Mouse (Mus musculus) midbrain, embryonic 11.5 days (tissue): Measurements from ENCODE around the gene Tmc3. TPM values are rescaled to one million over a fixed set of nuclear protein-coding genes. Genes with fewer than 3 reads are reported as not detected.

Source experiments
- ATAC-seq: fragments of 200-750 bp; cut with Nextera tagmentation; 2 replicates; pipeline ENCODE4 v1.8.0; 2017; ENCODE audit warnings: moderate TSS enrichment, moderate library complexity; ENCODE audit not compliant: low FRiP score
- DNase-seq: peaks from one replicate; pipeline ENCODE4 v3.0.0; 2015; ENCODE audit warnings: low spot score; ENCODE audit errors: missing footprints
- H3K27ac ChIP-seq: fragments of 300-500 bp; sonication (generic); 2 replicates; pipeline ENCODE4 v1.5.1; 2014; ENCODE audit warnings: low read depth, low read length
- H3K27me3 ChIP-seq: fragments of 300-500 bp; sonication (generic); 2 replicates; pipeline ENCODE4 v1.6.1; 2014; ENCODE audit warnings: mild to moderate bottlenecking, low read length, moderate library complexity, mixed read lengths; ENCODE audit not compliant: control insufficient read depth, insufficient read depth
- H3K36me3 ChIP-seq: fragments of 300-500 bp; sonication (generic); 2 replicates; pipeline ENCODE4 v1.6.1; 2014; ENCODE audit warnings: mild to moderate bottlenecking, low read length, moderate library complexity, mixed read lengths; ENCODE audit not compliant: control insufficient read depth, insufficient read depth
- H3K4me1 ChIP-seq: fragments of 300-500 bp; sonication (generic); 2 replicates; pipeline ENCODE4 v1.6.1; 2014; ENCODE audit warnings: low read length; ENCODE audit not compliant: control insufficient read depth, insufficient read depth
- H3K4me2 ChIP-seq: fragments of 300-500 bp; sonication (generic); 2 replicates; pipeline ENCODE4 v1.6.1; 2014; ENCODE audit warnings: mild to moderate bottlenecking, moderate library complexity
- H3K4me3 ChIP-seq: fragments of 300-500 bp; sonication (generic); 2 replicates; pipeline ENCODE4 v1.5.1; 2014; ENCODE audit warnings: low read depth, low read length
- H3K9ac ChIP-seq: fragments of 300-500 bp; sonication (generic); 2 replicates; pipeline ENCODE4 v1.6.1; 2014; ENCODE audit warnings: low read length
- H3K9me3 ChIP-seq: fragments of 300-500 bp; sonication (generic); 2 replicates; pipeline ENCODE4 v1.6.1; 2016; ENCODE audit warnings: low read length; ENCODE audit not compliant: control insufficient read depth
- WGBS: fragments of 180-500 bp; shearing (Covaris S2); extraction: QIAGEN DNeasy Blood & Tissue Kit; methylation state at CpG from one replicate; pipeline ENCODE4 v1.1.7; 2014; 5-methylcytosine and 5-hydroxymethylcytosine counted together
- polyA plus RNA-seq: library from polyadenylated mRNA; unstranded; fragments of >200 nt; fragmentation: Nextera tagmentation; extraction: Ambion mirVana; gene quantifications from 2 replicates; pipeline ENCODE4 v1.2.1, GENCODE M21; 2014

Gene Tmc3
- polyA plus RNA-seq, 1 experiment from 2014 or later, result 0.72 TPM

GRCm38 (mm10) chr7:83640581-83640980, 55.9 kb downstream of the Tmc3 start:
- ATAC-seq (no peak), DNase-seq (no peak)
- no peaks in the 10 kb centered on the region for H3K36me3 ChIP-seq
- no peak overlapping the region for H3K9ac ChIP-seq
- H3K4me2 ChIP-seq, result no peak overlapping the region
- no peak overlapping the region for H3K4me3 ChIP-seq
- no peaks in the 10 kb centered on the region for H3K4me1 ChIP-seq
- H3K27ac ChIP-seq, result no peak overlapping the region
- 90% methylated on average over 5 of the region's 5 CpGs for WGBS
- no peaks in the 10 kb centered on the region for H3K27me3 ChIP-seq
- H3K9me3 ChIP-seq, result no peaks in the 10 kb centered on the region

- 76% methylated on average over 2 of the region's 2 CpGs for WGBS
Measured at GRCm38 (mm10) chr7:83641163-83641562, 56.4 kb downstream of the Tmc3 start.

GRCm38 (mm10) chr7:83643581-83643980, 58.9 kb downstream of the Tmc3 start:
- Histone ChIP-seq H3K27ac (no peak overlapping the region), H3K27me3 (no peaks in the 10 kb centered on the region), H3K36me3 (no peaks in the 10 kb centered on the region), H3K4me3 (no peak overlapping the region), H3K4me1 (no peaks in the 10 kb centered on the region), H3K9me3 (no peaks in the 10 kb centered on the region), H3K4me2 (no peak overlapping the region), H3K9ac (no peak overlapping the region)
- DNase-seq (no peak), ATAC-seq (no peak)
- 88% methylated on average over 6 of the region's 6 CpGs for WGBS

More at GRCm38 (mm10) chr7:83641163-83641562, 56.4 kb downstream of the Tmc3 start:
- H3K9me3 ChIP-seq, result no peaks in the 10 kb centered on the region
- no peak for DNase-seq
- H3K36me3 ChIP-seq, result no peaks in the 10 kb centered on the region
- no peak overlapping the region; the same call in 1 of the 2 replicates for H3K9ac ChIP-seq
- no peaks in the 10 kb centered on the region for H3K27me3 ChIP-seq
- no peak overlapping the region for H3K4me3 ChIP-seq
- no peaks in the 10 kb centered on the region for H3K4me1 ChIP-seq
- ATAC-seq, result no peak
- no peak overlapping the region for H3K4me2 ChIP-seq
- H3K27ac ChIP-seq, result no peak overlapping the region

GRCm38 (mm10) chr7:83644761-83645160, 60.0 kb downstream of the Tmc3 start:
- no peaks in the 10 kb centered on the region for H3K36me3 ChIP-seq
- H3K9me3 ChIP-seq, result no peaks in the 10 kb centered on the region
- no peak overlapping the region for H3K4me2 ChIP-seq
- H3K9ac ChIP-seq, result no peak overlapping the region
- H3K4me3 ChIP-seq, result no peak overlapping the region
- no peak overlapping the region for H3K27ac ChIP-seq
- WGBS, result 92% methylated on average over 2 of the region's 2 CpGs
- H3K4me1 ChIP-seq, result no peaks in the 10 kb centered on the region
- no peaks in the 10 kb centered on the region for H3K27me3 ChIP-seq
- ATAC-seq (no peak), DNase-seq (no peak)

GRCm38 (mm10) chr7:83645476-83645875, 60.7 kb downstream of the Tmc3 start:
- no peaks in the 10 kb centered on the region for H3K4me1 ChIP-seq
- no peak for DNase-seq
- H3K27me3 ChIP-seq, result no peaks in the 10 kb centered on the region
- H3K4me2 ChIP-seq, result no peak overlapping the region
- WGBS, result 81% methylated on average over 5 of the region's 5 CpGs
- no peak overlapping the region for H3K27ac ChIP-seq
- no peak overlapping the region for H3K9ac ChIP-seq
- no peak overlapping the region for H3K4me3 ChIP-seq
- no peaks in the 10 kb centered on the region for H3K9me3 ChIP-seq
- no peaks in the 10 kb centered on the region for H3K36me3 ChIP-seq
- ATAC-seq, result no peak

- no peaks in the 10 kb centered on the region for H3K4me1 ChIP-seq
- no peaks in the 10 kb centered on the region for H3K36me3 ChIP-seq
- ATAC-seq (no peak), DNase-seq (no peak)
- H3K27me3 ChIP-seq, result no peaks in the 10 kb centered on the region
- WGBS, result 84% methylated on average over 7 of the region's 7 CpGs
- H3K9ac ChIP-seq, result no peak overlapping the region
- no peak overlapping the region for H3K4me3 ChIP-seq
- no peak overlapping the region for H3K4me2 ChIP-seq
- H3K9me3 ChIP-seq, result no peaks in the 10 kb centered on the region
- H3K27ac ChIP-seq, result no peak overlapping the region
Measured at GRCm38 (mm10) chr7:83648807-83649206, 64.1 kb downstream of the Tmc3 start.

GRCm38 (mm10) chr7:83650638-83651037, 65.9 kb downstream of the Tmc3 start:
- ATAC-seq (no peak), DNase-seq (no peak)
- WGBS, result 93% methylated on average over 5 of the region's 5 CpGs
- Histone ChIP-seq H3K36me3 (no peaks in the 10 kb centered on the region), H3K4me3 (no peak overlapping the region), H3K4me1 (no peaks in the 10 kb centered on the region), H3K27me3 (no peaks in the 10 kb centered on the region), H3K27ac (no peak overlapping the region), H3K9ac (no peak overlapping the region), H3K4me2 (no peak overlapping the region), H3K9me3 (no peaks in the 10 kb centered on the region)

- H3K4me3 ChIP-seq, result no peak overlapping the region
- DNase-seq, result no peak
- no peaks in the 10 kb centered on the region for H3K36me3 ChIP-seq
- H3K9me3 ChIP-seq, result no peaks in the 10 kb centered on the region
- H3K27ac ChIP-seq, result no peak overlapping the region
- no peak for ATAC-seq
- no peaks in the 10 kb centered on the region for H3K4me1 ChIP-seq
- no peak overlapping the region for H3K4me2 ChIP-seq
- no peaks in the 10 kb centered on the region for H3K27me3 ChIP-seq
- H3K9ac ChIP-seq, result no peak overlapping the region
- WGBS, result 85% methylated on average over 5 of the region's 5 CpGs
Measured at GRCm38 (mm10) chr7:83652498-83652897, 67.8 kb downstream of the Tmc3 start.

GRCm38 (mm10) chr7:83653605-83654051, 68.9 kb downstream of the Tmc3 start:
- H3K27ac ChIP-seq, result no peak overlapping the region
- H3K27me3 ChIP-seq, result no peaks in the 10 kb centered on the region
- H3K9ac ChIP-seq, result no peak overlapping the region
- ATAC-seq (no peak), DNase-seq (no peak)
- H3K36me3 ChIP-seq, result no peaks in the 10 kb centered on the region
- no peak overlapping the region for H3K4me2 ChIP-seq
- H3K9me3 ChIP-seq, result no peaks in the 10 kb centered on the region
- H3K4me3 ChIP-seq, result no peak overlapping the region
- WGBS, result 84% methylated on average over 2 of the region's 2 CpGs
- H3K4me1 ChIP-seq, result no peaks in the 10 kb centered on the region

GRCm38 (mm10) chr7:83654196-83654595, 69.5 kb downstream of the Tmc3 start:
- DNase-seq, result peak; percentile 19
- H3K4me3 ChIP-seq, result no peak overlapping the region
- H3K9me3 ChIP-seq, result no peaks in the 10 kb centered on the region
- no peak overlapping the region for H3K27ac ChIP-seq
- ATAC-seq, result no peak
- WGBS, result 80% methylated on average over 2 of the region's 2 CpGs
- H3K36me3 ChIP-seq, result no peaks in the 10 kb centered on the region
- no peaks in the 10 kb centered on the region for H3K27me3 ChIP-seq
- H3K4me1 ChIP-seq, result no peaks in the 10 kb centered on the region
- H3K4me2 ChIP-seq, result no peak overlapping the region
- no peak overlapping the region for H3K9ac ChIP-seq
